Mouse (Mus musculus): ENCODE results near the gene 1700061G19Rik. TPM values are rescaled to one million over a fixed set of nuclear protein-coding genes. Genes with fewer than 3 reads are reported as not detected.
A peak's percentile ranks its signal among the peaks of the same experiment; 100 is the strongest.

The 1700061G19Rik gene
- total RNA-seq, 2 experiments from 2014 or later, result 0.47 TPM; not detected in 1

GRCm38 (mm10) chr17:56913444-56913843, 38.2 kb downstream of the 1700061G19Rik start:
- no peak for ATAC-seq (replicated peaks; ENCODE audit: poor library complexity, severe bottlenecking)

GRCm38 (mm10) chr17:56917166-56917565, 41.9 kb downstream of the 1700061G19Rik start:
- ATAC-seq (replicated peaks; ENCODE audit: poor library complexity, severe bottlenecking), result no peak

GRCm38 (mm10) chr17:56919725-56920124, 44.4 kb downstream of the 1700061G19Rik start:
- ATAC-seq (replicated peaks; ENCODE audit: poor library complexity, severe bottlenecking), result no peak

GRCm38 (mm10) chr17:56925998-56926397, 50.7 kb downstream of the 1700061G19Rik start:
- ATAC-seq (replicated peaks; ENCODE audit: poor library complexity, severe bottlenecking), result no peak

- ATAC-seq (replicated peaks; ENCODE audit: poor library complexity, severe bottlenecking), result no peak
Observed at GRCm38 (mm10) chr17:56929101-56929500, 53.8 kb downstream of the 1700061G19Rik start.

GRCm38 (mm10) chr17:56929530-56929929, 54.3 kb downstream of the 1700061G19Rik start:
- peak; percentile 82 for ATAC-seq (replicated peaks; ENCODE audit: poor library complexity, severe bottlenecking)

- peak; percentile 70 for ATAC-seq (replicated peaks; ENCODE audit: poor library complexity, severe bottlenecking)
Observed at GRCm38 (mm10) chr17:56930026-56930425, 54.7 kb downstream of the 1700061G19Rik start.

- ATAC-seq (replicated peaks; ENCODE audit: poor library complexity, severe bottlenecking), result no peak
Observed at GRCm38 (mm10) chr17:56933395-56933794, 58.1 kb downstream of the 1700061G19Rik start.

GRCm38 (mm10) chr17:56934545-56935330, 59.5 kb downstream of the 1700061G19Rik start:
- no peak for ATAC-seq (replicated peaks; ENCODE audit: poor library complexity, severe bottlenecking)

GRCm38 (mm10) chr17:56935363-56936131, 60.3 kb downstream of the 1700061G19Rik start, which contains the start of gene Mllt1:
Mllt1 (minus strand) TSS chr17:56935415.
- peak; percentile 87 for ATAC-seq (replicated peaks; ENCODE audit: poor library complexity, severe bottlenecking)

GRCm38 (mm10) chr17:56936731-56937130, 61.5 kb downstream of the 1700061G19Rik start:
- no peak for ATAC-seq (replicated peaks; ENCODE audit: poor library complexity, severe bottlenecking)

Other genes with a start within 250 kb of the 1700061G19Rik start
- 38.2 and 45.5 TPM in 2 replicates for gene Lonp1, start 248.6 kb upstream of the 1700061G19Rik start, total RNA-seq (2014; fragmentation: Nextera tagmentation)
- gene Lonp1, start 248.6 kb upstream of the 1700061G19Rik start, total RNA-seq (2017), result 64.1 and 68.4 TPM in 2 replicates
- gene Catsperd, start 247.3 kb upstream of the 1700061G19Rik start, total RNA-seq (2014; fragmentation: Nextera tagmentation), result not detected in 2 replicates
- 0.77 TPM in 1 of 2 replicates, not detected in the other for gene Catsperd, start 247.3 kb upstream of the 1700061G19Rik start, total RNA-seq (2017)
- gene Ranbp3, start 202.2 kb upstream of the 1700061G19Rik start, total RNA-seq (2014; fragmentation: Nextera tagmentation), result 43.9 and 64.7 TPM in 2 replicates
- gene Ranbp3, start 202.2 kb upstream of the 1700061G19Rik start, total RNA-seq (2017), result 57.2 and 70.1 TPM in 2 replicates
- gene Ndufa11, start 157.7 kb upstream of the 1700061G19Rik start, total RNA-seq (2014; fragmentation: Nextera tagmentation), result 134 and 201 TPM in 2 replicates
- 99.5 and 106 TPM in 2 replicates for gene Ndufa11, start 157.7 kb upstream of the 1700061G19Rik start, total RNA-seq (2017)
- 5.3 and 9.1 TPM in 2 replicates for gene Vmac, start 157.5 kb upstream of the 1700061G19Rik start, total RNA-seq (2014; fragmentation: Nextera tagmentation)
- 3.7 and 9.1 TPM in 2 replicates for gene Vmac, start 157.5 kb upstream of the 1700061G19Rik start, total RNA-seq (2017)
- not detected in 2 replicates for gene Nrtn, start 117.9 kb upstream of the 1700061G19Rik start, total RNA-seq (2014; fragmentation: Nextera tagmentation)
- not detected in 2 replicates for gene Nrtn, start 117.9 kb upstream of the 1700061G19Rik start, total RNA-seq (2017)
- gene Dus3l, start 110.7 kb upstream of the 1700061G19Rik start, total RNA-seq (2014; fragmentation: Nextera tagmentation), result 20.5 and 22.8 TPM in 2 replicates
- gene Dus3l, start 110.7 kb upstream of the 1700061G19Rik start, total RNA-seq (2017), result 18.2 and 21.8 TPM in 2 replicates
- 0.17 and 2.6 TPM in 2 replicates for gene Prr22, start 105.2 kb upstream of the 1700061G19Rik start, total RNA-seq (2014; fragmentation: Nextera tagmentation)
- 1.6 and 1.7 TPM in 2 replicates for gene Prr22, start 105.2 kb upstream of the 1700061G19Rik start, total RNA-seq (2017)
- 4.4 and 6.4 TPM in 2 replicates for gene Rfx2, start 44.5 kb upstream of the 1700061G19Rik start, total RNA-seq (2014; fragmentation: Nextera tagmentation)
- 1.6 and 2.8 TPM in 2 replicates for gene Rfx2, start 44.5 kb upstream of the 1700061G19Rik start, total RNA-seq (2017)
- gene Acsbg2, start 1.0 kb upstream of the 1700061G19Rik start, total RNA-seq (2014; fragmentation: Nextera tagmentation), result not detected in 2 replicates
- not detected in 2 replicates for gene Acsbg2, start 1.0 kb upstream of the 1700061G19Rik start, total RNA-seq (2017)
- 20.6 and 26.9 TPM in 2 replicates for gene Mllt1, start 59.9 kb downstream of the 1700061G19Rik start, total RNA-seq (2014; fragmentation: Nextera tagmentation)
- gene Mllt1, start 59.9 kb downstream of the 1700061G19Rik start, total RNA-seq (2017), result 16.6 and 17.0 TPM in 2 replicates
- gene Acer1, start 106.6 kb downstream of the 1700061G19Rik start, total RNA-seq (2014; fragmentation: Nextera tagmentation), result not detected in 2 replicates
- gene Acer1, start 106.6 kb downstream of the 1700061G19Rik start, total RNA-seq (2017), result not detected in 2 replicates
- 48.8 and 80.1 TPM in 2 replicates for gene Clpp, start 114.8 kb downstream of the 1700061G19Rik start, total RNA-seq (2014; fragmentation: Nextera tagmentation)
- gene Clpp, start 114.8 kb downstream of the 1700061G19Rik start, total RNA-seq (2017), result 88.7 and 94.7 TPM in 2 replicates
- 11.3 and 24.4 TPM in 2 replicates for gene Alkbh7, start 121.9 kb downstream of the 1700061G19Rik start, total RNA-seq (2014; fragmentation: Nextera tagmentation)
- 17.3 and 18.7 TPM in 2 replicates for gene Alkbh7, start 121.9 kb downstream of the 1700061G19Rik start, total RNA-seq (2017)
- not detected in 2 replicates for gene Pspn, start 124.5 kb downstream of the 1700061G19Rik start, total RNA-seq (2014; fragmentation: Nextera tagmentation)
- gene Pspn, start 124.5 kb downstream of the 1700061G19Rik start, total RNA-seq (2017), result not detected in 2 replicates
- gene Gtf2f1, start 135.8 kb downstream of the 1700061G19Rik start, total RNA-seq (2014; fragmentation: Nextera tagmentation), result 47.6 and 63.8 TPM in 2 replicates
- gene Gtf2f1, start 135.8 kb downstream of the 1700061G19Rik start, total RNA-seq (2017), result 103 and 116 TPM in 2 replicates
- gene Gm17949, start 136.0 kb downstream of the 1700061G19Rik start, total RNA-seq (2014; fragmentation: Nextera tagmentation), result not detected in 2 replicates
- not detected in 2 replicates for gene Gm17949, start 136.0 kb downstream of the 1700061G19Rik start, total RNA-seq (2017)
- gene Khsrp, start 156.0 kb downstream of the 1700061G19Rik start, total RNA-seq (2014; fragmentation: Nextera tagmentation), result 96.6 and 149 TPM in 2 replicates
- 68.9 and 84.0 TPM in 2 replicates for gene Khsrp, start 156.0 kb downstream of the 1700061G19Rik start, total RNA-seq (2017)
- not detected in 2 replicates for gene Slc25a41, start 166.2 kb downstream of the 1700061G19Rik start, total RNA-seq (2014; fragmentation: Nextera tagmentation)
- not detected in 2 replicates for gene Slc25a41, start 166.2 kb downstream of the 1700061G19Rik start, total RNA-seq (2017)
- gene Crb3, start 183.6 kb downstream of the 1700061G19Rik start, total RNA-seq (2014; fragmentation: Nextera tagmentation), result not detected in 2 replicates
- not detected in 2 replicates for gene Crb3, start 183.6 kb downstream of the 1700061G19Rik start, total RNA-seq (2017)
- 15.2 and 23.8 TPM in 2 replicates for gene Slc25a23, start 184.4 kb downstream of the 1700061G19Rik start, total RNA-seq (2014; fragmentation: Nextera tagmentation)
- gene Slc25a23, start 184.4 kb downstream of the 1700061G19Rik start, total RNA-seq (2017), result 1.6 and 1.7 TPM in 2 replicates
- gene Dennd1c, start 203.0 kb downstream of the 1700061G19Rik start, total RNA-seq (2014; fragmentation: Nextera tagmentation), result 24.7 and 27.1 TPM in 2 replicates
- gene Dennd1c, start 203.0 kb downstream of the 1700061G19Rik start, total RNA-seq (2017), result 2.9 and 3.0 TPM in 2 replicates
- not detected in 2 replicates for gene Tubb4a, start 212.3 kb downstream of the 1700061G19Rik start, total RNA-seq (2014; fragmentation: Nextera tagmentation)
- gene Tubb4a, start 212.3 kb downstream of the 1700061G19Rik start, total RNA-seq (2017), result not detected in 2 replicates
- gene Tnfsf9, start 229.8 kb downstream of the 1700061G19Rik start, total RNA-seq (2014; fragmentation: Nextera tagmentation), result 0.28 and 1.1 TPM in 2 replicates
- 0.60 and 3.0 TPM in 2 replicates for gene Tnfsf9, start 229.8 kb downstream of the 1700061G19Rik start, total RNA-seq (2017)

Data from granulocyte monocyte progenitor cell, adult 5-6 weeks (primary cell).